Mouse (Mus musculus): Measurements from ENCODE around the gene Wdr24. TPM values are rescaled to one million over a fixed set of nuclear protein-coding genes. Genes with fewer than 3 reads are reported as not detected.
A peak's percentile ranks its signal among the peaks of the same experiment; 100 is the strongest.

Gene Wdr24
- polyA plus RNA-seq, 1 experiment from 2014 or later, result 31.8 TPM

DNA sequence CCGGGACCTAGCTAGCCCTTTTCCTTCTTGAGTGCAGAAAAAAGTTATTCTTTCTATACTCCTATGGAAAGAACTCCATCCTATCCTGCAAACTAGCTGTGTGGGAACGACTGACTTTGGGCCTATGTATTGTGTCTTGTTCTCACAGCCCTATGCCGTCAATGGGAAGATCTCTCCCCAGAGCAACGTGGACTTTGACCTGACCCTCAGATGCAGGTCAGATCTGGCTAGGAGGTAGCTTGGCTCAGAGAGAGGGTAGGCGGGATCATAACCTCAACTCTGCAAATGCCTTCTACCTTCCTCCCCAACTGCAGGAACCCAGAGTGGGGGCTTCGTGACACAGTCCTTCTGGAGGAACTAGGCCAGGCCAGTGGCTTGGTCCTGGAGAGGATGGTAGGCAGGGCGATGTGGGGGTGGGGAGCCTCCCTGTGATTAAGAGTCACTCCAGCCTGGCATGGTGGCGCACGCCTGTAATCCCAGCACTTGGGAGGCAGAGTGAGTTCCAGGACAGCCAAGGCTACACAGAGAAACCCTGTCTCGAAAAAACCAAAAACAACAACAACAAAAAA is 53.0 kb downstream of the Wdr24 start:
- H3K9me3 ChIP-seq (replicated peaks), result no peaks in the 10 kb centered on the region

DNA sequence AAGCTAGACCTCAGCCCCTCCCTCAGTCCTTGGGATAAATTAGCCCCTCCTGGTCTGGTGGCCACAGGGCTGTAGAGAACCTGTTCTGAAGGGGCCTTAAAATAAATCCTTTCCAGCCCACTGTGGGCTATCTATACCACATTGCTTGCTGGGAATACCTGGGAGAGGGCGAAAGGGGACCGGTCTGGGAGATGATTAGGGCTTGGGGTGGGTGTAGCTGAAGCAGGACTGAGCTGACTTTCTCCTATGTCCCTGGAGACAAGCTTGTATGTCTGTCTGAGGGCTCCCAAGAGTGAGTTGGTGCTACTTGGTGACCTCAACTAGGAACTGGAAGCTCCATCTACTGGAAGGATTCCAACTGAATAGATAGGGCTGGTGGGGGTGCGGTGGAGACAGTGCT is 53.6 kb downstream of the Wdr24 start:
- Histone ChIP-seq H3K4me2 (no peak overlapping the region), H3K4me1 (peaks cover 52% of the 10 kb centered on the region), H3K9me3 (replicated peaks) (no peaks in the 10 kb centered on the region), H3K27me3 (no peaks in the 10 kb centered on the region), H3K4me3 (replicated peaks) (no peak overlapping the region; the same call in 1 of the 2 replicates), H3K27ac (no peak overlapping the region), H3K9ac (no peak overlapping the region), H3K36me3 (peaks cover 24% of the 10 kb centered on the region)
- 94% methylated on average over 3 of the region's 3 CpGs for WGBS
- no peak for ATAC-seq (replicated peaks; ENCODE audit: low FRiP score)

More for the DNA sequence above, 53.0 kb downstream of the Wdr24 start:
- no peak for ATAC-seq (replicated peaks; ENCODE audit: low FRiP score)
- Histone ChIP-seq H3K4me1 (peaks cover 46% of the 10 kb centered on the region), H3K36me3 (peaks cover 22% of the 10 kb centered on the region), H3K9ac (peak overlapping the region; percentile 77), H3K4me3 (replicated peaks) (peak overlapping the region; percentile 84), H3K4me2 (peak overlapping the region; percentile 92), H3K27ac (peak overlapping the region; percentile 96; the same call in 1 of the 2 replicates), H3K27me3 (no peaks in the 10 kb centered on the region)
- WGBS, result 58% methylated on average over 10 of the region's 10 CpGs

DNA sequence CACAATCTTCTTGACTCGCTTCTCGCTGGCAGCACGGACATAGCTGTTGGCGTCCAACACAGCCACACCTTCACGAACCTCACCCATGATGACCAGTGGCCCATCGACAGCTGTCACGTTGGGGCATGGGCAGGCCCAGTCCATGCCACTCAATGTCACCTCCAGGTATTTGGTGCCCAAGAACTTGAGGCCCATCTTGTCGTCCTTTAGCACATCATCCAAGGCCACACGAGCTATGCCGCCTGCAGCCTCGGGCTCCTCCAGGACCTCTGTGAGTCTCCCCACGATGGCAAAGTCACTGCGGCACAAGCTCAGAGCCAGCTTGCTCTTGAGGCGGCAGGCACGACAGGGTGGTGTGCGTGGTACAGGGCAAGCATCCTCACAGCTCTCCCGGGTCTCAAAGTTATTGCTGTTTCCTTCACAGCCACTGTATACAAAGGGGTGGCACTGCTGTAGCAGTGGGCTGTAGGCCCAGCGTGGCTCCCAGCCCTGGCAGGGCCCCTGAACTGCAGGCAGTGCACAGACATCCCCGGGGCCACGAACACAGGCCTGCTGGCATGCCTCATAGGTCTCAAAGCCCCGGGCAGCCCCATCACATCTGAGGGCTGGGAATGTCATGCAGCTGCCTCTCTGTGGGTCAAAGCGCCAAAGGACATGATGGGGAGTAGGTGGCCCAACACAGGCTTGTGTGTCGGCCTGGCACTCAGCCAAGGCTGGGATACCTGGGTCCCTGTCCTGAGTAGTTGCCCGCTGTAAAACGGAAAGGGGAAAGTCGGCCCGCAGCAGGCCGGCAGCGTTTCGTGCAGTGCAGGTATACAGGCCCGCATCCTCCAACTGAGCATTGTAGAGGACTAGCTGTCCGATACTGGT is 54.5 kb downstream of the Wdr24 start:
- H3K27ac ChIP-seq, result no peak overlapping the region
- H3K9ac ChIP-seq, result no peak overlapping the region
- ATAC-seq (replicated peaks; ENCODE audit: low FRiP score), result no peak
- no peaks in the 10 kb centered on the region for H3K27me3 ChIP-seq
- H3K4me3 ChIP-seq (replicated peaks), result no peak overlapping the region
- whole genome bisulfite sequencing, result 91% methylated on average over 32 of the region's 32 CpGs
- H3K36me3 ChIP-seq, result peaks cover 33% of the 10 kb centered on the region
- H3K9me3 ChIP-seq (replicated peaks), result no peaks in the 10 kb centered on the region
- H3K4me2 ChIP-seq, result no peak overlapping the region
- peaks cover 54% of the 10 kb centered on the region for H3K4me1 ChIP-seq

Small RNA genes within 50 kb of the gene (microRNA-seq; reads per million reads assigned to microRNA genes)
- gene Mir3082 (not detected), gene Mir6966 (not detected)

Other genes starting within 250 kb of the Wdr24 start
- 30.9 and 32.1 TPM in 2 replicates for gene Lmf1, start 244.5 kb upstream of the Wdr24 start, polyA plus RNA-seq (2015; fragmentation: Nextera tagmentation; extraction: Ambion mirVana)
- 0.99 and 1.1 TPM in 2 replicates for gene Gng13, start 106.5 kb upstream of the Wdr24 start, polyA plus RNA-seq (2015; fragmentation: Nextera tagmentation; extraction: Ambion mirVana)
- 31.0 and 38.4 TPM in 2 replicates for gene Chtf18, start 96.2 kb upstream of the Wdr24 start, polyA plus RNA-seq (2015; fragmentation: Nextera tagmentation; extraction: Ambion mirVana)
- 19.3 and 20.7 TPM in 2 replicates for gene Rpusd1, start 96.0 kb upstream of the Wdr24 start, polyA plus RNA-seq (2015; fragmentation: Nextera tagmentation; extraction: Ambion mirVana)
- 0.08 TPM in 1 of 2 replicates, not detected in the other for gene Mslnl, start 87.6 kb upstream of the Wdr24 start, polyA plus RNA-seq (2015; fragmentation: Nextera tagmentation; extraction: Ambion mirVana)
- gene Msln, start 69.2 kb upstream of the Wdr24 start, polyA plus RNA-seq (2015; fragmentation: Nextera tagmentation; extraction: Ambion mirVana), result 5.6 and 6.3 TPM in 2 replicates
- 30.6 and 31.8 TPM in 2 replicates for gene Narfl, start 49.9 kb upstream of the Wdr24 start, polyA plus RNA-seq (2015; fragmentation: Nextera tagmentation; extraction: Ambion mirVana)
- 63.0 and 74.8 TPM in 2 replicates for gene Haghl, start 38.0 kb upstream of the Wdr24 start, polyA plus RNA-seq (2015; fragmentation: Nextera tagmentation; extraction: Ambion mirVana)
- gene Ccdc78, start 37.0 kb upstream of the Wdr24 start, polyA plus RNA-seq (2015; fragmentation: Nextera tagmentation; extraction: Ambion mirVana), result 0.23 and 0.29 TPM in 2 replicates
- 91.7 and 101 TPM in 2 replicates for gene Fam173a, start 30.7 kb upstream of the Wdr24 start, polyA plus RNA-seq (2015; fragmentation: Nextera tagmentation; extraction: Ambion mirVana)
- gene AC134908.4, start 28.0 kb upstream of the Wdr24 start, polyA plus RNA-seq (2015; fragmentation: Nextera tagmentation; extraction: Ambion mirVana), result not detected in 2 replicates
- gene Metrn, start 26.5 kb upstream of the Wdr24 start, polyA plus RNA-seq (2015; fragmentation: Nextera tagmentation; extraction: Ambion mirVana), result 53.5 and 58.5 TPM in 2 replicates
- gene Fbxl16, start 14.5 kb upstream of the Wdr24 start, polyA plus RNA-seq (2015; fragmentation: Nextera tagmentation; extraction: Ambion mirVana), result 1.5 and 2.2 TPM in 2 replicates
- 56.2 and 61.4 TPM in 2 replicates for gene Jmjd8, start 5.2 kb downstream of the Wdr24 start, polyA plus RNA-seq (2015; fragmentation: Nextera tagmentation; extraction: Ambion mirVana)
- 336 and 362 TPM in 2 replicates for gene Stub1, start 9.8 kb downstream of the Wdr24 start, polyA plus RNA-seq (2015; fragmentation: Nextera tagmentation; extraction: Ambion mirVana)
- gene Rhbdl1, start 13.7 kb downstream of the Wdr24 start, polyA plus RNA-seq (2015; fragmentation: Nextera tagmentation; extraction: Ambion mirVana), result 2.8 and 3.8 TPM in 2 replicates
- 1.8 and 3.0 TPM in 2 replicates for gene Gm20683, start 18.1 kb downstream of the Wdr24 start, polyA plus RNA-seq (2015; fragmentation: Nextera tagmentation; extraction: Ambion mirVana)
- 26.8 and 29.0 TPM in 2 replicates for gene Rhot2, start 21.2 kb downstream of the Wdr24 start, polyA plus RNA-seq (2015; fragmentation: Nextera tagmentation; extraction: Ambion mirVana)
- 31.2 and 35.6 TPM in 2 replicates for gene Wdr90, start 37.9 kb downstream of the Wdr24 start, polyA plus RNA-seq (2015; fragmentation: Nextera tagmentation; extraction: Ambion mirVana)
- gene Mcrip2, start 45.1 kb downstream of the Wdr24 start, polyA plus RNA-seq (2015; fragmentation: Nextera tagmentation; extraction: Ambion mirVana), result 54.9 and 55.1 TPM in 2 replicates
- 78.7 and 81.5 TPM in 2 replicates for gene Mettl26, start 51.4 kb downstream of the Wdr24 start, polyA plus RNA-seq (2015; fragmentation: Nextera tagmentation; extraction: Ambion mirVana)
- 0.49 and 0.56 TPM in 2 replicates for gene Wfikkn1, start 57.2 kb downstream of the Wdr24 start, polyA plus RNA-seq (2015; fragmentation: Nextera tagmentation; extraction: Ambion mirVana)
- gene Rab40c, start 96.1 kb downstream of the Wdr24 start, polyA plus RNA-seq (2015; fragmentation: Nextera tagmentation; extraction: Ambion mirVana), result 27.8 and 30.9 TPM in 2 replicates
- 72.2 and 76.4 TPM in 2 replicates for gene Pigq, start 121.3 kb downstream of the Wdr24 start, polyA plus RNA-seq (2015; fragmentation: Nextera tagmentation; extraction: Ambion mirVana)
- gene Nhlrc4, start 121.3 kb downstream of the Wdr24 start, polyA plus RNA-seq (2015; fragmentation: Nextera tagmentation; extraction: Ambion mirVana), result 1.5 TPM in 2 replicates
- gene A930017K11Rik, start 128.9 kb downstream of the Wdr24 start, polyA plus RNA-seq (2015; fragmentation: Nextera tagmentation; extraction: Ambion mirVana), result 5.4 and 5.7 TPM in 2 replicates
- gene Capn15, start 162.2 kb downstream of the Wdr24 start, polyA plus RNA-seq (2015; fragmentation: Nextera tagmentation; extraction: Ambion mirVana), result 22.7 and 31.6 TPM in 2 replicates
- gene Rab11fip3, start 245.9 kb downstream of the Wdr24 start, polyA plus RNA-seq (2015; fragmentation: Nextera tagmentation; extraction: Ambion mirVana), result 29.1 and 30.2 TPM in 2 replicates

Measured in kidney, embryonic 15.5 days (tissue).